Mouse (Mus musculus) telencephalon, adult 2 months (tissue): Measurements from ENCODE around the gene Wdr3.

ENCODE experiments used
- DNase-seq: peaks from one replicate; pipeline ENCODE4 v3.0.0-alpha.2; 2011; ENCODE audit warnings: low read depth, low spot score

Gene Wdr3

GRCm38 (mm10) chr3:100162315-100163105, at the start of gene Wdr3, which contains the start of gene Gdap2:
Wdr3 (minus strand) TSS chr3:100162407.
Gdap2 (plus strand) TSS chr3:100162381.
- peak; percentile 95 for DNase-seq

- no peak for DNase-seq
Measured at GRCm38 (mm10) chr3:100206973-100207372, 44.8 kb upstream of the Wdr3 start.

GRCm38 (mm10) chr3:100201554-100201953, 39.3 kb upstream of the Wdr3 start:
- peak; percentile 33 for DNase-seq

GRCm38 (mm10) chr3:100194210-100194609, 32.0 kb upstream of the Wdr3 start:
- DNase-seq: no peak

GRCm38 (mm10) chr3:100189861-100190260, 27.7 kb upstream of the Wdr3 start:
- DNase-seq: no peak

GRCm38 (mm10) chr3:100189444-100189843, 27.2 kb upstream of the Wdr3 start:
- peak; percentile 60 for DNase-seq

GRCm38 (mm10) chr3:100180471-100180870, 18.3 kb upstream of the Wdr3 start:
- DNase-seq: no peak

- DNase-seq: no peak
Measured at GRCm38 (mm10) chr3:100176031-100176430, 13.8 kb upstream of the Wdr3 start.

GRCm38 (mm10) chr3:100164991-100165390, 2.8 kb upstream of the Wdr3 start:
- no peak for DNase-seq

- DNase-seq: no peak
Measured at GRCm38 (mm10) chr3:100163556-100163955, 1.3 kb upstream of the Wdr3 start.

GRCm38 (mm10) chr3:100161665-100162314, 417 bp downstream of the Wdr3 start:
- DNase-seq: no peak

- DNase-seq: no peak
Measured at GRCm38 (mm10) chr3:100160682-100161445, 1.3 kb downstream of the Wdr3 start.

- DNase-seq: no peak
Measured at GRCm38 (mm10) chr3:100122445-100122844, 39.8 kb downstream of the Wdr3 start.

GRCm38 (mm10) chr3:100121961-100122360, 40.2 kb downstream of the Wdr3 start:
- DNase-seq: no peak

GRCm38 (mm10) chr3:100118681-100119080, 43.5 kb downstream of the Wdr3 start:
- no peak for DNase-seq

- no peak for DNase-seq
Measured at GRCm38 (mm10) chr3:100106736-100107135, 55.5 kb downstream of the Wdr3 start.

- peak; percentile 8 for DNase-seq
Measured at GRCm38 (mm10) chr3:100102386-100103092, 59.7 kb downstream of the Wdr3 start.
